Mouse (Mus musculus): ENCODE results near the gene Zfp511. TPM values are rescaled to one million over a fixed set of nuclear protein-coding genes. Genes with fewer than 3 reads are reported as not detected.

The Zfp511 gene
- polyA plus RNA-seq, 1 experiment from 2014 or later = 39.0 TPM

DNA sequence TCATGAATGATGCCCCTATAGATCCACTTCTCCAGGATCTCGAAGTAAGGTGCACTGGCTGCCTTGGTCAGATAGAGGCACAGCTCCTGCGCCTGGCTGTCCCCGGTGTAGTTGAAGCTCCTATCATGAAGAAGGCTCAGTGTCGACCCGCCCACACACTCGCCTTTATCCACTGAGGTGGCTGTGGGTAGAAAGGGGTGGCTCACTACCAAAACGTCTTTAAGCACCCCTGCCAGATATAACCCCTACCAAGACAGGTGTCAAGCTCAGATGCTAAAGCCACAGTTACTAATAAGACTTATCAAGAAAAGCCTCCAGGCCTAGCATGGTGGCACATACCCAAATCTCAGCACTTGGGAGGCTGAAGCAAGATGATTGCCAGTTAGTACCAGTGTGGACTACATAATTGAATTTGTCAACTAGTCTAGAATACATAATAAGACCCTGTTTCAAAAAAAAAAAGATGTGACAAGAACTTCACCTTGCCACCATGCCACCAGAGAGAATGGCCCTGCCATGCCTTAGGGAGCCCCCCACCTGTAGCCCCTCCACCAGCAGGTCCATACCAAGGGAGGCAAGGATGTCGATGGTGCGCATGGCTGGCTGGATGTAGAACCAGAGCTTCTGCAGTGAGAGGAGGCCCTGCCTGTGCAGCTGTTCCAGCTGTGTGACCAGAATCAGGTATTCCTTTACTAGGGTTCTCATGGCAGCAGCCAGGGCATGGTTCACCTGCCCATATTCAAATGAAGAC lies 29.2 kb upstream of the Zfp511 start:
- no peak for ATAC-seq (ENCODE audit: insufficient number of reproducible peaks, low FRiP score, low TSS enrichment, low read depth)
- no peak overlapping the region for H3K9ac ChIP-seq
- H3K36me3 ChIP-seq = peaks cover 60% of the 10 kb centered on the region
- H3K4me1 ChIP-seq = no peaks in the 10 kb centered on the region
- H3K4me3 ChIP-seq (replicated peaks) = no peak overlapping the region
- H3K9me3 ChIP-seq (replicated peaks) = no peaks in the 10 kb centered on the region
- no peaks in the 10 kb centered on the region for H3K27me3 ChIP-seq
- H3K27ac ChIP-seq (replicated peaks) = no peak overlapping the region
- no peak overlapping the region for H3K4me2 ChIP-seq (replicated peaks)
- WGBS = 91% methylated on average over 9 of the region's 9 CpGs

DNA sequence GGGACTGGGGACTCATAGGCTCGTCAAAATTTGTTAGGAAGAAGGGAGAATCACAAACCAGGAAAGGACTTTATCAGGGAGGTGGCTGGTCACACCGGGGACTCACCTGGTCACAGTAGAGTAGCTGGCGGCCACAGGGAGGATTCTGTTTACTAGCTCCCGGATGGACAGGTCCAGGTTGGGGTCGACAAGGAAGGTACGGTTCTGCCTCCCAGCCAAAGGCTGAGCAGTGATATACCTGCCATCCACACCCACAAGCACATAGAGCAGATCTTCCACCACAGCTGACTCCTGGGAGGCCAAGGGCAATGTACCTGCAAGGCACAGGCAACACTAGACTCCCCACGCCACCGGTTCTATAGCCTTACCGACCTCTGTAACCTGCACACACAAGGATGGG lies 28.4 kb upstream of the Zfp511 start:
- no peak overlapping the region for H3K27ac ChIP-seq (replicated peaks)
- no peak for ATAC-seq (ENCODE audit: insufficient number of reproducible peaks, low FRiP score, low TSS enrichment, low read depth)
- H3K36me3 ChIP-seq = peaks cover 55% of the 10 kb centered on the region
- H3K4me3 ChIP-seq (replicated peaks) = no peak overlapping the region
- H3K9me3 ChIP-seq (replicated peaks) = no peaks in the 10 kb centered on the region
- no peak overlapping the region for H3K9ac ChIP-seq
- H3K4me2 ChIP-seq (replicated peaks) = no peak overlapping the region
- no peaks in the 10 kb centered on the region for H3K27me3 ChIP-seq
- no peaks in the 10 kb centered on the region for H3K4me1 ChIP-seq
- WGBS = 97% methylated on average over 9 of the region's 9 CpGs

DNA sequence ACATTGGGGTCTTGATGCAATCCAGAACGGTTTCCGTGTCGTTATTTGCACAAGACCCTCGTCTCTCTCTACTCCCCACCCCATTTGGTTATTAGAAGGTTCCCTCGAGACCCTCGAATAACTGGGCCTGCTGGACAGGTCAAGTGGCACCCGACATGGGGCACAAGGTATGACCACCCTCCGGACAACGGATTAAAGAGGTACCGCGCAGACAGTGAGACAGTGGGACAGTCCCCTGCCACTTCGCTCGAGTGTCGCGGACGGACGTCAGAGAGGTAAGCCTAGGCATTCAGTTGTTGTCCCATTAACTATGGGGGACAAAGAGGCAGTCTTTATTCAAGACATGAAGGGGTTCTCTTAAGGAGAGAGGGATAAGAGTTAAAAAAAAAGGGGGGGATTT lies 24.9 kb upstream of the Zfp511 start:
- Histone ChIP-seq H3K4me1 (no peaks in the 10 kb centered on the region), H3K27me3 (no peaks in the 10 kb centered on the region), H3K36me3 (peaks cover 36% of the 10 kb centered on the region), H3K9me3 (replicated peaks) (no peaks in the 10 kb centered on the region), H3K9ac (no peak overlapping the region), H3K4me2 (replicated peaks) (no peak overlapping the region), H3K27ac (replicated peaks) (no peak overlapping the region), H3K4me3 (replicated peaks) (no peak overlapping the region)
- WGBS = 97% methylated on average over 17 of the region's 17 CpGs
- ATAC-seq (ENCODE audit: insufficient number of reproducible peaks, low FRiP score, low TSS enrichment, low read depth) = no peak

DNA sequence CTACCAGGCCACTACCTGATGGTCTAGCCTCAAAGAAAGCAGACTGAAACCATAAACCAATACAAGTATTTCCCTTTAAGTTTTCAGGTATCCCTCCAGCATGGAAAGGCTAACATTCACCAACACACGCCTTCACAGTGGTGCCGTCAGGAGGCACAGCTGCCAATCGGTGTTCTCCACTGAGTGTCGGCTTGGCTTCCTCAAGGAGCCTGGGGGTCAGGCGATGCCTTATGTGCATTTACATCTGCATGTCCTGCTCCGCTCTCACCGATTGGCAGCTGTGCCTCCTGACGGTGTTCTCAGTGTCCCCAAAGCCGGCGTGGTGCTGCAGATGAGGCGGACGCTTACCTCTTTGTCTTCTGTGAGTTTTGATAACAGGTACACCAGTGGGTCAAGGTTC lies 4.4 kb upstream of the Zfp511 start:
- Histone ChIP-seq H3K27ac (replicated peaks) (no peak overlapping the region), H3K9me3 (replicated peaks) (no peaks in the 10 kb centered on the region), H3K4me3 (replicated peaks) (no peak overlapping the region), H3K4me1 (peaks cover 9% of the 10 kb centered on the region), H3K27me3 (no peaks in the 10 kb centered on the region), H3K9ac (no peak overlapping the region), H3K36me3 (peaks cover 56% of the 10 kb centered on the region), H3K4me2 (replicated peaks) (no peak overlapping the region)
- WGBS = 92% methylated on average over 12 of the region's 12 CpGs
- no peak for ATAC-seq (ENCODE audit: insufficient number of reproducible peaks, low FRiP score, low TSS enrichment, low read depth)

DNA sequence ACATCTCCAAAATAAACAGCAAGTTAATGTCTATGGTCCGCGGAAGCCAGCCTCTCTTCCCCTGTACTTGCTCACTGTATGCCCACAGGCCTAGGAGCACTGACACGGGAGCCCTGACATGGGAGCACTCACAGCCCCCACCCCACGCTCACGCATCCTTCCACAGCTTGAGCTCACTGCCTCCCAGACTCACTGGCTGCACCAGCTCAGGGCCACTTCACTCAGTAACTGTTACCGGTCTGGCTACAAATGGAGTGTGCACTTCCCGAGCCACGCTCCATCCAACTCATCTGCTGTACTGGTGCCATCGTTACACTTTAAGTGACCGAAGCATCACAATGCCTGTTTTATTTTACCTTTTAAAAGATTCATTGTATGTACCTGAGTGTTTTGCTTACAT lies 3.8 kb upstream of the Zfp511 start:
- H3K4me1 ChIP-seq = peaks cover 15% of the 10 kb centered on the region
- no peak for ATAC-seq (ENCODE audit: insufficient number of reproducible peaks, low FRiP score, low TSS enrichment, low read depth)
- H3K4me2 ChIP-seq (replicated peaks) = no peak overlapping the region
- 94% methylated on average over 10 of the region's 10 CpGs for WGBS
- no peak overlapping the region for H3K9ac ChIP-seq
- peaks cover 56% of the 10 kb centered on the region for H3K36me3 ChIP-seq
- H3K9me3 ChIP-seq (replicated peaks) = no peaks in the 10 kb centered on the region
- H3K4me3 ChIP-seq (replicated peaks) = no peak overlapping the region
- H3K27me3 ChIP-seq = no peaks in the 10 kb centered on the region
- no peak overlapping the region for H3K27ac ChIP-seq (replicated peaks)

DNA sequence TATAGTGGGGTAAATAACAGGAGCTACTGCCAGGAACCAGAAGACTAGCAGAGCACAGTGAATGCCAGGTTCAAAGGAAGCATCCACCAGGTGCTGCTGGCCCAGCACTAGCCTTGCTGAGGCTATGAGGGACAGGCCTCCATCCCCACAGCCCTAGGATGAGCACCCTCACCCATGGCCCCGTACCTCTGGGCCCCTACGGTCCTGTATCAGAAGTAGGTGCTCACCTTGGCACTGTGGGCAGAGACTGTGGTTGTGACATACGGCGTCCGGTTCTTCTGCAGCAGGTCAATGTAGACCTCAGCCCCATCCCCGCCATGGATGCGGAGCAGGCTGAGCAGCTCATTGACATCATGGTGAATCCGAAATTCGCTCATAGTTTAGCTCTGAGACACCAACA lies 2.8 kb upstream of the Zfp511 start:
- Histone ChIP-seq H3K9ac (no peak overlapping the region), H3K4me3 (replicated peaks) (no peak overlapping the region), H3K27me3 (no peaks in the 10 kb centered on the region), H3K27ac (replicated peaks) (no peak overlapping the region), H3K9me3 (replicated peaks) (no peaks in the 10 kb centered on the region), H3K4me2 (replicated peaks) (no peak overlapping the region), H3K36me3 (peaks cover 55% of the 10 kb centered on the region), H3K4me1 (peaks cover 18% of the 10 kb centered on the region)
- no peak for ATAC-seq (ENCODE audit: insufficient number of reproducible peaks, low FRiP score, low TSS enrichment, low read depth)
- 95% methylated on average over 9 of the region's 9 CpGs for WGBS

DNA sequence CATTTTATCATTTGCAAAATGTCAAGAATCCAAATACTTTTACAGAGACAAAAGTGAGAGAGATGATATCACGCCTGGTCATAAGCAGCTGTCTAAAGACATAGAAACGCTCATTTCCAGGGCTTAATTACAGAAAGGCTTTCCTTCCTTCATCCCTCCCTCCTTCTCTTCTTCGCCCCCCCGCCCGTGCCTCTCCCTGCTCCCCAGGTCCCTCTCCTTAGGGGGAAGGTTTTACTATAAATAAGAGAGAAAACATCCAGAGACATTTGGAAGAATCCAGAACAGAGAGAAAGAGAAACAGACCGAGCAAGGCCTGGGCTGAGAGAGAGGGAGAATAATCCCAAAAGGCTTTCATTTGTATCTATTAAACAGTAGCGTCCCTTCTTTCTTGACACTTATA lies 735 bp upstream of the Zfp511 start:
- Histone ChIP-seq H3K36me3 (peaks cover 50% of the 10 kb centered on the region), H3K9me3 (replicated peaks) (no peaks in the 10 kb centered on the region), H3K27me3 (no peaks in the 10 kb centered on the region), H3K4me1 (peaks cover 18% of the 10 kb centered on the region), H3K4me2 (replicated peaks) (peak overlapping the region; percentile 88), H3K4me3 (replicated peaks) (peak overlapping the region; percentile 73), H3K27ac (replicated peaks) (peak overlapping the region; percentile 94), H3K9ac (peak overlapping the region; percentile 89)
- WGBS = 9% methylated on average over 7 of the region's 7 CpGs
- no peak for ATAC-seq (ENCODE audit: insufficient number of reproducible peaks, low FRiP score, low TSS enrichment, low read depth)

DNA sequence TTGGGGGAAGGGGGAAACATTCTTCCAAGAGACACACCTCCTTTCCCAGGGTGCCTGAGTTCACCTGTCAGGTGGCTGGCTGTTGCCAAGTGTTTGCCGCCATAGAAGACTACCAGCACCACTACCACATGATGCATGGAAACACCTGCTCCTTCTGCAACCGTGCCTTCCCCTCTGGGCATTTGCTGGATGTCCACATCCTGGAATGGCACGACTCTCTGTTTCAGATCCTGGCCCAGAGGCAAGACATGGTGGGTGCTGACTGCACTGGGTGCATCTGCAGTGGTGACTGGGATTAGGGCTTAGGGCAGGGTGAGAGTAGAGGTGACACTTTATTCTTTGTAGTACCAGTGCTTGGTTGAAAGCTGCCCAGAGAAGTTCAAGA lies 972 bp downstream of the Zfp511 start:
- WGBS = 43% methylated on average over 3 of the region's 3 CpGs
- H3K9me3 ChIP-seq (replicated peaks) = no peaks in the 10 kb centered on the region
- peak overlapping the region; percentile 88 for H3K4me2 ChIP-seq (replicated peaks)
- H3K9ac ChIP-seq = peak overlapping the region; percentile 89; the same call in 1 of the 2 replicates
- H3K4me3 ChIP-seq (replicated peaks) = peak overlapping the region; percentile 73
- no peaks in the 10 kb centered on the region for H3K27me3 ChIP-seq
- peaks cover 38% of the 10 kb centered on the region for H3K36me3 ChIP-seq
- ATAC-seq (ENCODE audit: insufficient number of reproducible peaks, low FRiP score, low TSS enrichment, low read depth) = no peak
- no peak overlapping the region for H3K27ac ChIP-seq (replicated peaks)
- H3K4me1 ChIP-seq = peaks cover 18% of the 10 kb centered on the region

DNA sequence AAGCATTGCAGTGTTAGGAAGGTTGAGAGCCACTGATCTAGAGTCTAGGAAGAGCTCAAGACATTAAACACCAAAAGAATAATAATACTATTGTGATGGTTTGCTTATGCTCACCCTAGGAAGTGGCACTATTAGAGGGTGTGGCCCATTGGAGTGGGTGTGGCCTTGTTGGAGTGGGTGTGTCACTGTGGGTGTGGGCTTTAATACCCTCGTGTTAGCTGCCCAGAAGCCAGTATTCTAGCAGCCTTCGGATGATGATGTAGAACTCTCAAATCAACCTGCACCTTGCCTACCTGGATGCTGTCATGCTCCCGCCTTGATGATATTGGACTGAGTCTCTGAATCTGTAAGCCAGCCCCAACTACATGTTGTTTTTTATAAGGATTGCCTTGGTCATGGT lies 6.5 kb downstream of the Zfp511 start:
- ATAC-seq (ENCODE audit: insufficient number of reproducible peaks, low FRiP score, low TSS enrichment, low read depth) = no peak
- no peaks in the 10 kb centered on the region for H3K9me3 ChIP-seq (replicated peaks)
- WGBS = 57% methylated on average over 3 of the region's 3 CpGs
- H3K27me3 ChIP-seq = peaks cover 41% of the 10 kb centered on the region
- H3K9ac ChIP-seq = no peak overlapping the region
- H3K36me3 ChIP-seq = peaks cover 22% of the 10 kb centered on the region
- H3K4me1 ChIP-seq = peaks cover 3% of the 10 kb centered on the region
- no peak overlapping the region for H3K27ac ChIP-seq (replicated peaks)
- H3K4me3 ChIP-seq (replicated peaks) = no peak overlapping the region
- H3K4me2 ChIP-seq (replicated peaks) = no peak overlapping the region

DNA sequence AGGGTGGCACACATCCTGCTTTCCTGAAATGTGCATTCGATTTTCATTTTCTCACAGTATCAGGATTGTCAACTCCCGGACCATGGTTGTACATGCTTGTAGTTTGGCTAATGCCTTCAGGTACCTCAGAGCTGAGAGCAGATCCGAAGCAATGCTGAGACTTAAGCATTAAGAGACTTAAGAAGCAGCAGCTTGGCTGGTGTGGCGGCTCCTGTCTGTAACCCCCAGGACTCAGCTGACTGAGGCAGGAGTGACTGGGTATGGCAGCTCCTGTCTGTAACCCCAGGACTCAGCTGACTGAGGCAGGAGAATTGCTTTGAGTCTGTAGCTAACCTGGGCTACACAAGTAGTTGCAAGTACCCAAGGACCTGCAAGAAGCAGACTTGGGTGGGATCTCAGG lies 9.4 kb downstream of the Zfp511 start:
- Histone ChIP-seq H3K27ac (replicated peaks) (no peak overlapping the region), H3K4me2 (replicated peaks) (no peak overlapping the region), H3K27me3 (peaks cover 70% of the 10 kb centered on the region), H3K4me1 (peaks cover 25% of the 10 kb centered on the region), H3K4me3 (replicated peaks) (no peak overlapping the region), H3K9me3 (replicated peaks) (no peaks in the 10 kb centered on the region), H3K36me3 (peaks cover 2% of the 10 kb centered on the region), H3K9ac (no peak overlapping the region)
- WGBS = 75% methylated on average over 4 of the region's 4 CpGs
- no peak for ATAC-seq (ENCODE audit: insufficient number of reproducible peaks, low FRiP score, low TSS enrichment, low read depth)

DNA sequence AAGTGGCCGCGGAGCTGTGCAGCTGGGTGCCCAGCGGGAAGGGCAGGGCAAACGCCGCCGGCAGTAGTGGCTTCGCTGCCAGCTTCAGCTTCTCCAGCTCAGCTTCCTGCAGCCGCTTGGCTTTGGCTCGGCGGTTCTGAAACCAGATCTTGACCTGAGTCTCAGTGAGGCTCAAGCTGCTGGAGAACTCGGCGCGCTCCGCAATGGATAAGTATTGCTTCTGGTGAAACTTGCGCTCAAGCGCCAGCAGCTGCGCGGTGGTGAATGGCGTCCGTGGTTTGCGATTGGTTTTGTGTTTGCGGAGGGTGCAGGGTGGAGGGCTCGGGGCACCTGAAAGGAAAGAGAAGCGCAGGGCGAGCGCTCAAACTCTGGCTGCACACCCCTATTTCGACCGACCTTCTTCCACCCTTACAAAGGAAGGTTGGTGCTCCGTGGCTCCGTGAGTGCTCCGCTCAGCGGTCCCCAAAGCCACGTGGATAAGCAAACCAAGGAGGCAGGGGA lies 11.7 kb downstream of the Zfp511 start:
- H3K9me3 ChIP-seq (replicated peaks) = no peaks in the 10 kb centered on the region
- H3K27me3 ChIP-seq = peaks cover 92% of the 10 kb centered on the region
- H3K27ac ChIP-seq (replicated peaks) = no peak overlapping the region
- H3K4me3 ChIP-seq (replicated peaks) = peak overlapping the region; percentile 45
- H3K36me3 ChIP-seq = no peaks in the 10 kb centered on the region
- H3K4me2 ChIP-seq (replicated peaks) = peak overlapping the region; percentile 83
- no peak for ATAC-seq (ENCODE audit: insufficient number of reproducible peaks, low FRiP score, low TSS enrichment, low read depth)
- peaks cover 25% of the 10 kb centered on the region for H3K4me1 ChIP-seq
- 1% methylated on average over 33 of the region's 33 CpGs for WGBS
- H3K9ac ChIP-seq = no peak overlapping the region; the same call in 1 of the 2 replicates
